Mouse (Mus musculus) left cerebral cortex, postnatal 25 days (tissue): ENCODE data around the gene Kat7. TPM values are rescaled to one million over a fixed set of nuclear protein-coding genes. Genes with fewer than 3 reads are reported as not detected.
A peak's percentile ranks its signal among the peaks of the same experiment; 100 is the strongest.

Experiments used
- DNase-seq, 2 experiments: peaks; one replicate each; pipeline ENCODE4 v3.0.0; 2022; ENCODE audit warnings: low spot score in 2 of 2, mixed read lengths in 1 of 2
- intact Hi-C: fragments of 180-260 bp; cut with DNase I; formaldehyde crosslinking; loops from one replicate; pipeline ENCODE4 v1.15.1; 2025
- total RNA-seq, 2 experiments: library from RNA; stranded (reverse); gene quantifications; 2 replicates each; pipeline ENCODE4 v1.2.3; 2021

Gene Kat7
- total RNA-seq, 2 experiments from 2014 or later = 67.5 to 70.1 TPM

- intact Hi-C loops = no loop called here
- no peak for DNase-seq
These were observed 24.5 kb upstream of the Kat7 start for GRCm38 (mm10) chr11:95334448-95335060.

GRCm38 (mm10) chr11:95333805-95334204 is 23.8 kb upstream of the Kat7 start:
- intact Hi-C loops = no loop called here

GRCm38 (mm10) chr11:95333209-95333608 is 23.2 kb upstream of the Kat7 start:
- intact Hi-C loops = no loop called here
- DNase-seq = no peak

More at GRCm38 (mm10) chr11:95333805-95334204, 23.8 kb upstream of the Kat7 start:
- DNase-seq = no peak

- intact Hi-C loops = no loop called here
These were observed 20.6 kb upstream of the Kat7 start for GRCm38 (mm10) chr11:95330662-95331061.

DNA sequence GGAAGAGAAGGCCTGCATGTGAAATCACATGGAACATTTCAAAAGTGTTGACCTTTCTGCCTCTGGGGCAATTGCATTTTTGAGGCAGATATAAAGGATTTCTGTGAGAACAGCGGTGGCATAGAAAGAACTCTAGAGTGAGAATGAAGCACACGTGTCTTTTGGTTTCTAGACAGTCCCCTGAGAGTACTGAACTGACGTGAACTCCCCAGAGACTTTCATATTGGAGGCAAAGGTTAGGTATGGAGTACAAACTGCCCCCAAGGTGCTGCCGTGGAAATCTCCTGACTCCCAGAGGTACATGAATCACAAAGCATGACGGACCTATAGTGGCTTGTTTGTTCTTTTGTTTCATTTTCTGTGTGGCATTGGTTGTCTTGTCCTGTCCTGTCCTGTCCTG is 18.6 kb upstream of the Kat7 start:
- intact Hi-C loops = no loop called here

More at GRCm38 (mm10) chr11:95330662-95331061, 20.6 kb upstream of the Kat7 start:
- DNase-seq = no peak

GRCm38 (mm10) chr11:95326243-95326642 is 16.2 kb upstream of the Kat7 start:
- intact Hi-C loops = no loop called here
- no peak for DNase-seq

More for the DNA sequence above, 18.6 kb upstream of the Kat7 start:
- no peak for DNase-seq

GRCm38 (mm10) chr11:95325832-95326231 is 15.8 kb upstream of the Kat7 start:
- no peak for DNase-seq
- intact Hi-C loops = no loop called here

- intact Hi-C loops = no loop called here
- no peak for DNase-seq
These were observed 14.1 kb upstream of the Kat7 start for GRCm38 (mm10) chr11:95324181-95324580.

DNA sequence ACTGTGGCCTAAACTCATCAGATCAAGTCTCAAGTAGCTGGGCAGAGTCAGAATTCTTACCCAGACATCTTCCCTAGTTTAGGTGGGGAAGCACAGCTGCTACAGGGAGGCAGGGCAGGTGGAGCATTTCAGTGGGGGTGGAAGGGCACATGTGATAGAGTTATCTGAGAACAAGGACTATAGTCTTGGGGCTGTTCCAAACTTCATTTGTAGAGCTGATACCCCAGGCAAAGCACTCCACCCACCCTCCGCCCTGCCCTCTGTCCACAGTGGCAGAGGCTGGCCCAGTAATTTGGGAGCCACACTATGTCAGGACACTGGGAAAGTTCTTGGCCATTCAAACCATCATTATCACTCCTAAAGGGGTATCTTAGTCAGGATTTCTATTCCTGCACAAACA is 10.0 kb upstream of the Kat7 start:
- DNase-seq = no peak
- intact Hi-C loops = no loop called here

GRCm38 (mm10) chr11:95319506-95319905 is 9.5 kb upstream of the Kat7 start:
- intact Hi-C loops = loop anchor here (10.0 kb wide), 1 partner anchor 205 kb away; no protein-coding TSS in a partner anchor
- DNase-seq = no peak

DNA sequence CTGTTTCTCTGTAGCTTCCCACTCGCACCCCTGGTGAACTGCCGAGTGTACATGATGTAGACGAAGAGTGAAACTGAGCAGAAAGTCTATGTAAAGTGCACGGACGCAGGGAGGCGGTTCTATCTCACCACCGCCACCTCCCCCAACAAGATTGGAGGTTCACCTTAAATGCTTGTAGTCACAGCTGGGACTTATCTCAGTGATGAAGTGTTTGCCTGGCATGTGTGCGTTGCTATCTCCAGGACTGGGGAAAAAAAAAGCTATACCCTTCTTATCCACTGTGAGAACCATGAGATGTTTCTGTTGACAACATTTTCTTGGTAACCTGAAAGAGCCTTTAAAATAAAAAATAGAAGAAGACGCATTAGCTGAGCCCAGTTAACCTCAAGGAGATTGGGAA is 8.1 kb upstream of the Kat7 start:
- intact Hi-C loops = loop anchor here (10.0 kb wide), 1 partner anchor 207 kb away; no protein-coding TSS in a partner anchor
- DNase-seq = no peak

GRCm38 (mm10) chr11:95315215-95315955 is 5.3 kb upstream of the Kat7 start:
- intact Hi-C loops = loop anchor here (10.0 kb wide), 1 partner anchor 209 kb away; no protein-coding TSS in a partner anchor
- DNase-seq = no peak

GRCm38 (mm10) chr11:95311425-95311807 is 1.4 kb upstream of the Kat7 start:
- intact Hi-C loops = loop anchor here (2.0 to 10.0 kb wide), 2 partner anchors 73 to 213 kb away; partner anchors contain the start of gene Slc35b1
- no peak for DNase-seq

DNA sequence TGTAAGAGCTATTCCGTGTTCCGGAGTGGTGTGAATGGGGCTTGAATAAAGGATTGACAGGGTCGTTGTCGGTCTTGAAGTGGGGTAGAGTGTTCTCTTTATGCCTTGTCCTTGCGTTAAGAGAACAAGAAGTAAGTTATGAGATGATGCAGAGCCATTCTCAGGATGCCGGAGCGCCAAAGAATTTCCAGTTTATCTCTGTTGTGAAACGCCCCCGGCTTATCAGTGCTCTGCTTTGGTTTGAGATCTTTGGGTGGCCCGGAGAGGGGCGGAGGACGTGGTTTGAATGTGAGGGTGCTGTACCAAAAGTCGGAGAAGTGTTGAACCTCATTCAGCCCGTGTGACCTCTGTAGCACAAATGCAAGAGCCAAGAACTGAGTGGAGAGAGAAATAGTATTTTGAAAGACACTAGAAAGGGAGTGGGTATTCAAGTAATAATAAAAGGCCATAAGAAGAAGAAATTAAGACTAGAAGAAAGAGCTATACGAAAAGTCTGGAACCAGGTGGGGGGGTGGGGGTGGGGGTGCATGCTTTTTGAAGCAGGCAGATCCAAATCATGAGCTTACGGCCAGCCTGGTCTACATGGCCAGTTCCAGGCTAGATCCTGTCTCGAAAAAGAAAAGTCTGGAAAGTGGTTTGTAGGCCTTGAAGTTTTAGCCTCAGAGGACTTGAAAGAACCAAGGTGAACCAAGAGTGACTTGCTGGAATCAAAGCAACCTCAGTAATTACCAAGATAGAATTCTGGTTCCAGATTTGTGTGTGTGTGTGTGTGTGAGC is 790 bp upstream of the Kat7 start:
- DNase-seq = no peak
- intact Hi-C loops = loop anchor here (2.0 to 10.0 kb wide), 2 partner anchors 74 to 214 kb away; partner anchors contain the start of gene Slc35b1

DNA sequence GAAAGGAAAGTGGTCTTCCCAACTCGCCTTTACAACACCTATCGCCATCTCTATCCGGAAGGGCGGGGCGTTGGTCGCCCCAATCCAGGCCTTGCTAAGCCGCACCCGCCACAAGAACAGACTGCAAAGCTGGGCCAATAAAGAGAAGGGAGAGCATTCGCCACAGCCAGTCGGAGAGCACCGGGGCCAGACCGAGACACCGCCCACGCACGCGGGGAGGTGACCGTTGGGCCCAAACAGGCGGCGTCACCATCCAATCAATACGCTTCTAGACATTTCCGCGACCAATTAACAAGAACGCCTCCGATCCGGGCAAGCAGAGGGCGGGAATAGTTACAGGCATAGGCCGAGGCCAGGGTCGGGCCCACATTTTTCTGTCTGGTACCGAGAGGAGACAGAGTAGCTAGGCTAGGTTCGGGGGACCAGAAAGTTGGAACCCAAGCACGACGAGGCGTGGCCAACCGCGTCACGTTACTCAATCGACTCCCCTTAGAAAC is 488 bp downstream of the Kat7 start:
- intact Hi-C loops = loop anchor here (2.0 to 10.0 kb wide), 2 partner anchors 75 to 215 kb away; partner anchors contain the start of gene Slc35b1
- peak; percentile 99 to 100 for DNase-seq

GRCm38 (mm10) chr11:95307526-95307925 is 2.5 kb downstream of the Kat7 start:
- DNase-seq = no peak
- intact Hi-C loops = no loop called here

GRCm38 (mm10) chr11:95305600-95305999 is 4.4 kb downstream of the Kat7 start:
- intact Hi-C loops = no loop called here
- DNase-seq = no peak

- intact Hi-C loops = no loop called here
- DNase-seq = no peak
These were observed 8.3 kb downstream of the Kat7 start for GRCm38 (mm10) chr11:95301772-95302171.

DNA sequence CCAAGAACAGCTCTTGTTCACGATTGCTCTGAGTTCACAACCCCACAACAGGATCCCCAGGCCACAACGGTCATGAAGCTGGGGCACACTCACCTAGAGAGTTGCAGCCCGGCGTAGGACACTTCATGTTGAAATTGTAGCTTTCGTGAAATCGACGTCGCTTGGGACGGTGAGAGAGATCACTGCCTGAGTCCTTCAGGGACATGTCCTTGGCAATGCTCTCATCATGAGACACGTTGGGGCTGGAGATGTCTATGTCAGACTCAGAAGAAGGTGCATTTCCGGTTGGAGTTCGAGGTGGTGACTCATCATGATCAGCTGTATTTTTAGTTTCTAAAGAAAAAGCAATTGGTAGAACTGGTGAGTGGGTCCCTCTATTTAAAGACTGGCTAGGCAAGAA is 10.2 kb downstream of the Kat7 start:
- intact Hi-C loops = no loop called here
- peak in 1 of 2 experiments; percentile 22 for DNase-seq

DNA sequence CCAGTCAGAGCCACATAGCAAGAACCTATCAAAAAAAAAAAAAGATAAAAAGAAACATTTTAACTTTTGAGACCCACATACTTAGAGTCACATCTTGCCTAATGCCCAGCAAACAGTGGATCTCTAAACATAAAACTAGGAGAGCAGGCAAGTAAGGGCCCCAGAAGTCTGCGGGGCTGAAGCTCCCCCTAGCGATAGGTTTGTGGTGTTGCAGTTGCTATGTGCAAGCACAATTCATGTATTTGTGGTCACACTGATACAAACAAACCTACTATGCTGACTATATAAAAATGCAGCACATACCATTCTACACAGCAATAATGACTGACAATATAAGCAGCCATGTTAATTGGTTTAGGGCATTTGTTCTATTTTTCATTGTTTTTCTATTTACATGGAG is 11.9 kb downstream of the Kat7 start:
- intact Hi-C loops = no loop called here
- no peak for DNase-seq
